Mouse (Mus musculus): ENCODE data around the gene Ugt2a1. TPM values are rescaled to one million over a fixed set of nuclear protein-coding genes. Genes with fewer than 3 reads are reported as not detected.
"Not testable (repeated sequence)": the region's sequence is repeated elsewhere in the genome, so short reads cannot be mapped to it uniquely, and the experiment has no call there.

Gene Ugt2a1
- polyA plus RNA-seq, 1 experiment from 2014 or later = not detected

DNA sequence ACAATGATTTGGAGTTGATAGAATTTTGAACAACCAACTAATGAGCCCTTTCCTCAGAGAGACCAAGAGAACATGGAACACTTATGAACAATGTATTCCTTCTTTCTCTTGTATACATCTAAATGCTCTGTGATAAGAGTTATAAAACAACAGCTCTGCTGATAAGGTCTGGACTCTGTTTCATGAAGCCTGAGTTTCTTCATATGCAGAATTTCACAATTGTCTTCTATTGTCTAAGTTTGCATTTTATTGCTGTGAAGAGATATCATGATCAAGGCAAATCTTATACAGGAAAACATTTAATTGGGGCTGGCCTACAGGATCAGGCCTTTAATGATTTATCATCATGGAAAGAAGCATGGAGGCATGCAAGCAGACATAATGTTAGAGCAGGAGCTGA lies 33.0 kb downstream of the Ugt2a1 start:
- H3K4me1 ChIP-seq = no peaks in the 10 kb centered on the region
- H3K36me3 ChIP-seq = no peaks in the 10 kb centered on the region
- no peaks in the 10 kb centered on the region for H3K9me3 ChIP-seq
- no peaks in the 10 kb centered on the region for H3K27me3 ChIP-seq
- H3K4me3 ChIP-seq = no peak overlapping the region
- no peak for ATAC-seq (ENCODE audit: low FRiP score, low read depth)
- H3K27ac ChIP-seq = no peak overlapping the region
- H3K4me2 ChIP-seq (replicated peaks) = no peak overlapping the region
- no peak overlapping the region for H3K9ac ChIP-seq

DNA sequence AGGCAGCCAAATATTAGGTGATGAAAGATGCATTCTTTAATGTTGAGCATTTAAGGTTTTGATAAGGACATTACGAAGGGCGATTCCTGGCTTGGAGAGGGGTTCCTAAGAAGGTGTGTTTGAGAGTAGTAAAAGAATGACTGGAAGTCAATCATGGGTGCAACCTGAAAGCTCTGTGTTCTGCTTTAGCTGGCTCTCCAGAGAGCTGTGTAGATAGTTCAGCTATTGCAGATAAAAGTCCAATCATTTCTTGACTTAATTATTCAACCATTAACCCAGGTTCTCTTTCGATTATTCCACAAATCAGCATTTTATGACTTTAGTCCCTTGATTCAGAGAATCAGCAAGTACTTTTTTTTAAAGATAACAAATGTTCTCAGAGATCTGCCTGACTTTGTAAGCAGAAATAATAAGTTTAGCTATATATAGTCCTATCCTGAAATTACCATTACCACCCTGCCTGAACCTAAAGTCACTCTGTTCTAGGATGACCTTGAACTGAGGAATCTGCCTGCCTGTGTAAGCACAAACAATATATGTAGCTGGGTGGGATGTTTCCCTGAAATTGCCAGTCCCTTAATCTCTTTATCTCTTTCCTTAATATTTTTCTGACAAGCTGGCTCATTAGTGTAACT lies 34.3 kb downstream of the Ugt2a1 start:
- Histone ChIP-seq H3K4me3 (no peak overlapping the region), H3K9me3 (no peaks in the 10 kb centered on the region), H3K4me1 (no peaks in the 10 kb centered on the region), H3K9ac (no peak overlapping the region), H3K27me3 (no peaks in the 10 kb centered on the region), H3K4me2 (replicated peaks) (no peak overlapping the region), H3K36me3 (no peaks in the 10 kb centered on the region), H3K27ac (no peak overlapping the region)
- ATAC-seq (ENCODE audit: low FRiP score, low read depth) = no peak
- WGBS = 87% methylated on average over 3 of the region's 3 CpGs

DNA sequence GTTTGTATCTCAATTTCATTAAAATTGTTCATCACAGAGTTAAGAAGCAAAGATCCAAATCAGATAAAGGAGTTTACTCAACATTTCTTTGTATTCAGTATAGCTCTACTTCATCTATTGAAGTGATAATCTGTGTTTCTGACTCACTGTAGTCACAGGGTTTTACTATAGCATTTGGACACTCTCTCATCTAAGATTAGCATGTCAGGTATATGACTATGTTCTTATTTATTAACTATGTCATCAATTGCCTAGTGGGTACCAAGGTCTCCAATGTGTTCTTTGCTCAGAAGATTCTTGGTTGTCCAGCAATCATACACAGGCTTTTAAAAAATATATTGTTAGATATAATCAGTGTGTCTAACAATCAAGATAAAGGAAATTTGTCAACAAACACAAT lies 35.2 kb downstream of the Ugt2a1 start:
- Histone ChIP-seq H3K4me1 (no peaks in the 10 kb centered on the region), H3K4me3 (no peak overlapping the region), H3K27me3 (no peaks in the 10 kb centered on the region), H3K4me2 (replicated peaks) (no peak overlapping the region), H3K9ac (no peak overlapping the region), H3K36me3 (no peaks in the 10 kb centered on the region), H3K27ac (no peak overlapping the region), H3K9me3 (no peaks in the 10 kb centered on the region)
- no peak for ATAC-seq (ENCODE audit: low FRiP score, low read depth)

- not testable (repeated sequence) for H3K9me3 ChIP-seq; ATAC-seq (ENCODE audit: low FRiP score, low read depth); H3K4me1 ChIP-seq; H3K9ac ChIP-seq; H3K4me3 ChIP-seq; H3K4me2 ChIP-seq (replicated peaks); H3K27ac ChIP-seq; H3K27me3 ChIP-seq; H3K36me3 ChIP-seq
- 88% methylated on average over 3 of the region's 5 CpGs for WGBS
Measured at GRCm38 (mm10) chr5:87452514-87452913, 38.2 kb downstream of the Ugt2a1 start.

GRCm38 (mm10) chr5:87436264-87436663 lies 54.4 kb downstream of the Ugt2a1 start:
- Histone ChIP-seq H3K36me3 (no peaks in the 10 kb centered on the region), H3K27ac (no peak overlapping the region), H3K4me1 (no peaks in the 10 kb centered on the region), H3K4me2 (replicated peaks) (no peak overlapping the region), H3K4me3 (no peak overlapping the region), H3K9ac (no peak overlapping the region), H3K27me3 (no peaks in the 10 kb centered on the region), H3K9me3 (no peaks in the 10 kb centered on the region)
- no peak for ATAC-seq (ENCODE audit: low FRiP score, low read depth)
- WGBS = 45% methylated on average over 3 of the region's 3 CpGs

GRCm38 (mm10) chr5:87425676-87426075 lies 65.0 kb downstream of the Ugt2a1 start:
- Histone ChIP-seq H3K9ac (no peak overlapping the region), H3K27ac (no peak overlapping the region), H3K9me3 (no peaks in the 10 kb centered on the region), H3K4me3 (no peak overlapping the region), H3K27me3 (no peaks in the 10 kb centered on the region), H3K4me1 (no peaks in the 10 kb centered on the region), H3K36me3 (no peaks in the 10 kb centered on the region), H3K4me2 (replicated peaks) (no peak overlapping the region)
- no peak for ATAC-seq (ENCODE audit: low FRiP score, low read depth)
- 79% methylated on average over 3 of the region's 3 CpGs for whole genome bisulfite sequencing

DNA sequence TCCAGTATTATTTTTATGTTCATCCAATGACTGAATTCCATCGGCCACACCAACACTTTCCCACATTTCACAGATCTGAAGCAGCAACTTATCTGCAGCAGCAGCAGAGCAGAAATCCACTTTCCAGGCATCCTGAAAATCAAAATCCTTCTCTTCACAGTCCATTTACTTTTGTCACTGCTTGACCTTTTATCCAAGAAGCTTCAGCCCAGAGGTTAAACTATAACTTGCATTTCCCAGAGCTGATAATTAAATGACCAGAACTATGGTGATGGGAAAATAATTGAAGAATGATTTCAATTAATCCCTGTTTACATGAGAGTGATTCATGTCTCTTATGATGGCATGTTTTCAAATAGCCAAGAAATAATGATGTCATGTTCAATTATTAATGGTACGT lies 66.6 kb downstream of the Ugt2a1 start, which contains the start of gene Ugt2b38:
Ugt2b38 (minus strand) TSS at position 163 of the 400 bp plus-strand sequence.
- not testable (repeated sequence) for H3K4me3 ChIP-seq; ATAC-seq (ENCODE audit: low FRiP score, low read depth); H3K27me3 ChIP-seq; H3K4me2 ChIP-seq (replicated peaks); H3K9me3 ChIP-seq; H3K36me3 ChIP-seq; H3K4me1 ChIP-seq; H3K27ac ChIP-seq; H3K9ac ChIP-seq
- WGBS = 96% methylated on average over 1 of the region's 2 CpGs

Other genes with a start within 250 kb of the Ugt2a1 start
- not detected in 2 replicates for gene Ugt2b37, start 236.1 kb downstream of the Ugt2a1 start, polyA plus RNA-seq (2015; fragmentation: Nextera tagmentation; extraction: Ambion mirVana)
- gene Ugt2a3, start 153.7 kb downstream of the Ugt2a1 start, polyA plus RNA-seq (2015; fragmentation: Nextera tagmentation; extraction: Ambion mirVana) = not detected in 2 replicates
- not detected in 2 replicates for gene Ugt2b38, start 66.7 kb downstream of the Ugt2a1 start, polyA plus RNA-seq (2015; fragmentation: Nextera tagmentation; extraction: Ambion mirVana)
- not detected in 2 replicates for gene Ugt2a2, start 8.6 kb downstream of the Ugt2a1 start, polyA plus RNA-seq (2015; fragmentation: Nextera tagmentation; extraction: Ambion mirVana)
- gene Gm43638, start 4.1 kb downstream of the Ugt2a1 start, polyA plus RNA-seq (2015; fragmentation: Nextera tagmentation; extraction: Ambion mirVana) = not detected in 2 replicates
- gene Sult1b1, start 47.3 kb upstream of the Ugt2a1 start, polyA plus RNA-seq (2015; fragmentation: Nextera tagmentation; extraction: Ambion mirVana) = not detected in 2 replicates
- gene Sult1d1, start 78.2 kb upstream of the Ugt2a1 start, polyA plus RNA-seq (2015; fragmentation: Nextera tagmentation; extraction: Ambion mirVana) = not detected in 2 replicates
- 0.11 TPM in 1 of 2 replicates, not detected in the other for gene Sult1e1, start 100.7 kb upstream of the Ugt2a1 start, polyA plus RNA-seq (2015; fragmentation: Nextera tagmentation; extraction: Ambion mirVana)
- not detected in 2 replicates for gene Csn1s1, start 175.3 kb upstream of the Ugt2a1 start, polyA plus RNA-seq (2015; fragmentation: Nextera tagmentation; extraction: Ambion mirVana)
- not detected in 2 replicates for gene Csn2, start 208.8 kb upstream of the Ugt2a1 start, polyA plus RNA-seq (2015; fragmentation: Nextera tagmentation; extraction: Ambion mirVana)